Mouse (Mus musculus) liver, embryonic 13.5 days (tissue): ENCODE measurements around the gene Nup133. TPM values are rescaled to one million over a fixed set of nuclear protein-coding genes. Genes with fewer than 3 reads are reported as not detected.
A peak's percentile ranks its signal among the peaks of the same experiment; 100 is the strongest.
"Not testable (repeated sequence)": the region's sequence is repeated elsewhere in the genome, so short reads cannot be mapped to it uniquely, and the experiment has no call there.

Experiments
- ATAC-seq: fragments of 200-750 bp; cut with Nextera tagmentation; 2 replicates; pipeline ENCODE4 v1.8.0; 2017; ENCODE audit warnings: low read depth, mild to moderate bottlenecking, moderate number of reproducible peaks, moderate library complexity
- DNase-seq: peaks from one replicate; pipeline ENCODE4 v3.0.0; 2022
- H3K27ac ChIP-seq: fragments of 300-500 bp; sonication (generic); 2 replicates; pipeline ENCODE4 v1.5.1; 2015; ENCODE audit warnings: moderate library complexity, mild to moderate bottlenecking, inconsistent platforms
- H3K27me3 ChIP-seq: fragments of 300-500 bp; sonication (generic); 2 replicates; pipeline ENCODE4 v1.6.1; 2015; ENCODE audit warnings: mild to moderate bottlenecking, inconsistent platforms
- H3K36me3 ChIP-seq: fragments of 300-500 bp; sonication (generic); 2 replicates; pipeline ENCODE4 v1.6.1; 2015; ENCODE audit warnings: mild to moderate bottlenecking, inconsistent platforms
- H3K4me1 ChIP-seq: fragments of 300-500 bp; sonication (generic); replicated peaks from 2 replicates; pipeline ENCODE4 v1.6.1; 2015; ENCODE audit warnings: inconsistent platforms
- H3K4me2 ChIP-seq: fragments of 300-500 bp; sonication (generic); 2 replicates; pipeline ENCODE4 v1.6.1; 2015; ENCODE audit warnings: inconsistent platforms, mild to moderate bottlenecking, moderate library complexity
- H3K4me3 ChIP-seq: fragments of 300-500 bp; sonication (generic); replicated peaks from 2 replicates; pipeline ENCODE4 v1.5.1; 2015; ENCODE audit warnings: mild to moderate bottlenecking, inconsistent platforms
- H3K9ac ChIP-seq: fragments of 300-500 bp; sonication (generic); 2 replicates; pipeline ENCODE4 v1.6.1; 2015; ENCODE audit warnings: mild to moderate bottlenecking, inconsistent platforms
- H3K9me3 ChIP-seq: fragments of 300-500 bp; sonication (generic); replicated peaks from 2 replicates; pipeline ENCODE4 v1.6.1; 2016; ENCODE audit warnings: inconsistent platforms
- WGBS: fragments of 180-500 bp; shearing (Covaris S2); methylation state at CpG from one replicate; pipeline ENCODE4 v1.1.7; 2015; ENCODE audit not compliant: insufficient replicate concordance; 5-methylcytosine and 5-hydroxymethylcytosine counted together
- polyA plus RNA-seq: library from polyadenylated mRNA; unstranded; fragments of >200 nt; fragmentation: Nextera tagmentation; extraction: Ambion mirVana; gene quantifications from 2 replicates; pipeline ENCODE4 v1.2.1, GENCODE M21; 2015

The Nup133 gene
- polyA plus RNA-seq, 1 experiment from 2014 or later = 23.4 TPM

- peak overlapping the region; percentile 79 for H3K4me2 ChIP-seq
- H3K36me3 ChIP-seq = peaks cover 71% of the 10 kb centered on the region
- H3K9ac ChIP-seq = peak overlapping the region; percentile 100
- peak overlapping the region; percentile 100 for H3K27ac ChIP-seq
- 9% methylated on average over 8 of the region's 8 CpGs for WGBS
- H3K4me3 ChIP-seq = peak overlapping the region; percentile 94
- 0 out of 2 replicates have a peak, but pooled peaks cover 4% of the 10 kb centered on the region for H3K9me3 ChIP-seq
- peaks cover 80% of the 10 kb centered on the region for H3K4me1 ChIP-seq
- peak; percentile 89 for ATAC-seq
- no peaks in the 10 kb centered on the region for H3K27me3 ChIP-seq
- DNase-seq = peak; percentile 89
These were observed 29.9 kb upstream of the Nup133 start for GRCm38 (mm10) chr8:123978926-123979325.

DNA sequence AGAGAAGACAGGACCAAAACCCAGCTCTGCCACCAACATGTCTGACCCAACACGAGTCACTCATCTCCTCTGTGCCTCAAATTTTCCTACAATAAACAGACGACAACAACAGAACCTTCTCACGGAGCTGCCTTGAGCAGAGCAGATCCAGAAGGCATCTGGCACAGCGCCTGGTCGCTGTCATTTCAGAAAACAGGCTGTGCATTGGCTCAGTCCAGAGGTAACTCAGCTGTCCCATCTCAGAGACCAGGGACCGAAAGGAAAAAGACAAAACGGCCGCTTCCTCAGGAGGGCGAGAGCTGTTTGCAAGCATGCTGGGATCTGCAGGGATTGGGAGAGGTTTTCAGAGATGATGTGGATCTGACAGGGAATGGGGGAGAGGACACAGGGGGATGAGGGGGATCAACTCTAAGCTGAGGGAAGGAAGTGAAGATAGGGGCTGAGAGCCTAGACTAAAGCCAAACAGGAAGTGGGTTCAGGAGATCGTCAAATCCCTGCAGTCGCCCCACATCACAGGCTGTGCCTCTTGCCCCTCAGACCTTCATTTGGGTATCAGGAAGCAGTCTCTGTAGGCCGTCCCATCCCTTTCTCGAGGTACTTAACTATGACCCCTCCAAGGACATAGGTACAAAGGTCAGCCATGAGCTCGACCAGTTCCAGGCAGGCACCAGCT is 29.2 kb upstream of the Nup133 start:
- ATAC-seq = no peak
- Histone ChIP-seq H3K9ac (peak overlapping the region; percentile 100), H3K27ac (peak overlapping the region; percentile 100), H3K4me2 (peak overlapping the region; percentile 79), H3K4me1 (peaks cover 79% of the 10 kb centered on the region), H3K27me3 (no peaks in the 10 kb centered on the region), H3K36me3 (peaks cover 75% of the 10 kb centered on the region), H3K4me3 (peak overlapping the region; percentile 94), H3K9me3 (0 out of 2 replicates have a peak, but pooled peaks cover 4% of the 10 kb centered on the region)
- DNase-seq = no peak
- 42% methylated on average over 14 of the region's 14 CpGs for WGBS

- no peak for DNase-seq
- peak overlapping the region; percentile 100 for H3K27ac ChIP-seq
These were observed 28.4 kb upstream of the Nup133 start for GRCm38 (mm10) chr8:123977499-123977898.

DNA sequence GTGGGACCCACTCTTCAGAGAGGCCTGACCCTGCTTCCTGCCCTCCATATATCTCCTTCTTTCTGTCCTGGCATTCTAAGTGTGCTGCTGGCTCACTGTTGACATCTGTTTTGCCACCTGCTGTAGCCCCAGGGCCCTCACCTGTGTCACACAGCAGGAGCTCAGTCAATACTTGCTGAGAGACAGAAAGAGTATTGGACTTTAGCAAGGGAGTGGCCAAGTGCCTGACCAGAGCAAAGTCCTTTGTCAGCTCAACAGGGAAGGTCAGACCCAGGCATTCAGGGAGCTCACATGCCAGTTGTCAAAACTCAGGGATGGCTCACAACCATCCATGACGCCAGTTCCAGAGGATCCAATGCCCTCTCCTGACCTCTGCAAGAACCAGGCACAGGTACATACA is 24.4 kb upstream of the Nup133 start:
- ATAC-seq (no peak), DNase-seq (no peak)
- 0 out of 2 replicates have a peak overlapping the region, but pooled peaks have one; percentile 22 for H3K9ac ChIP-seq
- H3K27ac ChIP-seq = peak overlapping the region; percentile 67
- 0 out of 2 replicates have a peak, but pooled peaks cover 4% of the 10 kb centered on the region for H3K9me3 ChIP-seq
- peaks cover 91% of the 10 kb centered on the region for H3K4me1 ChIP-seq
- peaks cover 98% of the 10 kb centered on the region for H3K36me3 ChIP-seq
- peak overlapping the region; percentile 39 for H3K4me2 ChIP-seq
- no peaks in the 10 kb centered on the region for H3K27me3 ChIP-seq
- WGBS = 73% methylated on average over 1 of the region's 1 CpGs
- peak overlapping the region; percentile 10; the same call in 1 of the 2 replicates for H3K4me3 ChIP-seq

More at GRCm38 (mm10) chr8:123977499-123977898, 28.4 kb upstream of the Nup133 start:
- Histone ChIP-seq H3K4me2 (peak overlapping the region; percentile 79), H3K9ac (peak overlapping the region; percentile 100), H3K9me3 (0 out of 2 replicates have a peak, but pooled peaks cover 4% of the 10 kb centered on the region), H3K4me3 (peak overlapping the region; percentile 94), H3K36me3 (peaks cover 83% of the 10 kb centered on the region), H3K4me1 (peaks cover 85% of the 10 kb centered on the region), H3K27me3 (no peaks in the 10 kb centered on the region)
- WGBS = 91% methylated on average over 4 of the region's 4 CpGs
- no peak for ATAC-seq

GRCm38 (mm10) chr8:123966896-123967295 is 17.8 kb upstream of the Nup133 start:
- no peak overlapping the region for H3K4me2 ChIP-seq
- WGBS = 65% methylated on average over 2 of the region's 2 CpGs
- H3K27ac ChIP-seq = no peak overlapping the region
- no peak overlapping the region for H3K4me3 ChIP-seq
- no peak for DNase-seq
- no peak for ATAC-seq
- no peaks in the 10 kb centered on the region for H3K9me3 ChIP-seq
- peaks cover 27% of the 10 kb centered on the region for H3K4me1 ChIP-seq
- H3K36me3 ChIP-seq = peaks cover 99% of the 10 kb centered on the region
- no peak overlapping the region for H3K9ac ChIP-seq
- H3K27me3 ChIP-seq = no peaks in the 10 kb centered on the region

GRCm38 (mm10) chr8:123961371-123961770 is 12.3 kb upstream of the Nup133 start:
- peaks cover 100% of the 10 kb centered on the region for H3K36me3 ChIP-seq
- no peak overlapping the region for H3K4me3 ChIP-seq
- ATAC-seq (no peak), DNase-seq (no peak)
- H3K9ac ChIP-seq = no peak overlapping the region
- H3K4me2 ChIP-seq = no peak overlapping the region
- H3K9me3 ChIP-seq = no peaks in the 10 kb centered on the region
- H3K27ac ChIP-seq = no peak overlapping the region
- 79% methylated on average over 1 of the region's 1 CpGs for WGBS
- no peaks in the 10 kb centered on the region for H3K27me3 ChIP-seq
- H3K4me1 ChIP-seq = peaks cover 13% of the 10 kb centered on the region

DNA sequence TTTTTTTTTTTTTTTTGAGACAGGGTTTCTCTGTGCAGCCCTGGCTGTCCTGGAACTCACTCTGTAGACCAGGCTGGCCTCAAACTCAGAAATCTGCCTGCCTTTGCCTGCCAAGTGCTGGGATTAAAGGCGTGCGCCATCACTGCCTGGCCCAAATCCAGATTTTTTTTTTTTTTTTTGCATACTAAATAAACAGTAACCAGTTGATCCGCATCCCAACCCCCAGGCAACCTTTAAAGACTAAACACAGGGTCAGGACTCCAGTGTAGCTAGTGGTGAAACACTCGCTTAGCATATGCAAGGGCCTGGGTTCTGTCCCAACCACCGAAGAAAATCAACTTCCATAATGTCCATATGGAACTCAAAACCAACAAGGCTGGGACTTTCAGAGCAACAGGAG is 11.5 kb upstream of the Nup133 start:
- not testable (repeated sequence) for H3K4me2 ChIP-seq, H3K9ac ChIP-seq, H3K27ac ChIP-seq, ATAC-seq, H3K27me3 ChIP-seq, DNase-seq, H3K9me3 ChIP-seq, H3K4me3 ChIP-seq
- H3K36me3 ChIP-seq = peaks cover 100% of the 10 kb centered on the region
- H3K4me1 ChIP-seq = peaks cover 13% of the 10 kb centered on the region
- 83% methylated on average over 5 of the region's 5 CpGs for WGBS

DNA sequence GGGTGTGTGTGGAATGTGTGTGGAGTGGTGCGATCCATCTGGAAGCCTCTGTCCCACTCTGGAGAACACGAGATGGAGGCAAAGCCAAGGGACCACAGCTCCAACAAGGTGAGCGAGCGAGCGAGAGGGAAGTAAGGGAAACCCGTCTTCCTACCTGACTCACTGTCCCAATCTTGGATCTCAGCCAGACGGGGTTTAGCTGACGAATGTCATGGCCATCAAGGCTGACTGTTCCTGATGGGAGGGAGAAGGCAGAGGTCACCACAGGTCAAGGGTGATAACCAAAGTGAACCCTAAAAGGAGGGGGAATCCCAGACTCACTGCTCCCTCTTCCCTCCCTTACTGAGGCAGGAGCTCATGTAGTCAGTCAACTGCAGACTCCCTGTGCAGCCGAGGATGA is 11.0 kb upstream of the Nup133 start:
- Histone ChIP-seq H3K4me3 (no peak overlapping the region), H3K9ac (no peak overlapping the region), H3K27ac (no peak overlapping the region), H3K4me2 (no peak overlapping the region), H3K4me1 (peaks cover 13% of the 10 kb centered on the region), H3K27me3 (no peaks in the 10 kb centered on the region), H3K36me3 (peaks cover 100% of the 10 kb centered on the region), H3K9me3 (no peaks in the 10 kb centered on the region)
- ATAC-seq (no peak), DNase-seq (no peak)
- WGBS = 91% methylated on average over 9 of the region's 9 CpGs

GRCm38 (mm10) chr8:123959473-123959872 is 10.4 kb upstream of the Nup133 start:
- ATAC-seq = no peak
- peaks cover 100% of the 10 kb centered on the region for H3K36me3 ChIP-seq

GRCm38 (mm10) chr8:123958130-123958529 is 9.1 kb upstream of the Nup133 start:
- no peaks in the 10 kb centered on the region for H3K9me3 ChIP-seq
- no peak overlapping the region for H3K9ac ChIP-seq
- peaks cover 100% of the 10 kb centered on the region for H3K36me3 ChIP-seq
- H3K4me2 ChIP-seq = no peak overlapping the region
- 83% methylated on average over 17 of the region's 17 CpGs for WGBS
- ATAC-seq (no peak), DNase-seq (no peak)
- H3K4me3 ChIP-seq = no peak overlapping the region
- H3K27ac ChIP-seq = no peak overlapping the region
- no peaks in the 10 kb centered on the region for H3K27me3 ChIP-seq
- peaks cover 16% of the 10 kb centered on the region for H3K4me1 ChIP-seq

More at GRCm38 (mm10) chr8:123959473-123959872, 10.4 kb upstream of the Nup133 start:
- no peaks in the 10 kb centered on the region for H3K9me3 ChIP-seq
- no peak overlapping the region for H3K4me3 ChIP-seq
- peaks cover 13% of the 10 kb centered on the region for H3K4me1 ChIP-seq
- no peak overlapping the region for H3K27ac ChIP-seq
- H3K4me2 ChIP-seq = no peak overlapping the region
- DNase-seq = no peak
- H3K27me3 ChIP-seq = no peaks in the 10 kb centered on the region
- WGBS = 92% methylated on average over 6 of the region's 6 CpGs
- no peak overlapping the region for H3K9ac ChIP-seq

- peaks cover 93% of the 10 kb centered on the region for H3K36me3 ChIP-seq
These were observed 5.2 kb upstream of the Nup133 start for GRCm38 (mm10) chr8:123954246-123954645.

More at GRCm38 (mm10) chr8:123954246-123954645, 5.2 kb upstream of the Nup133 start:
- Histone ChIP-seq H3K27ac (no peak overlapping the region), H3K9ac (no peak overlapping the region), H3K27me3 (no peaks in the 10 kb centered on the region), H3K4me3 (no peak overlapping the region), H3K9me3 (no peaks in the 10 kb centered on the region), H3K4me1 (peaks cover 35% of the 10 kb centered on the region), H3K4me2 (0 out of 2 replicates have a peak overlapping the region, but pooled peaks have one; percentile 6)
- whole genome bisulfite sequencing = 94% methylated on average over 8 of the region's 8 CpGs
- ATAC-seq = no peak
- DNase-seq = no peak
